Mouse (Mus musculus) liver, embryonic 11.5 days (tissue): ENCODE results near the gene Akap17b. TPM values are rescaled to one million over a fixed set of nuclear protein-coding genes. Genes with fewer than 3 reads are reported as not detected.

Experiments used
- ATAC-seq: fragments of 200-750 bp; cut with Nextera tagmentation; replicated peaks from 2 replicates; pipeline ENCODE4 v1.8.0; 2017; ENCODE audit warnings: moderate number of reproducible peaks, mild to moderate bottlenecking, moderate TSS enrichment, moderate library complexity; ENCODE audit not compliant: low FRiP score
- DNase-seq: peaks from one replicate; pipeline ENCODE4 v3.0.0-alpha.2; 2017; ENCODE audit warnings: low spot score
- H3K27ac ChIP-seq: fragments of 300-500 bp; sonication (generic); 2 replicates; pipeline ENCODE4 v1.5.1; 2014; ENCODE audit warnings: mild to moderate bottlenecking, low read depth, low read length, control low read depth
- H3K27me3 ChIP-seq: fragments of 300-500 bp; sonication (generic); replicated peaks from 2 replicates; pipeline ENCODE4 v1.6.1; 2014; ENCODE audit warnings: low read length, mixed read lengths; ENCODE audit not compliant: control insufficient read depth, insufficient read depth
- H3K36me3 ChIP-seq: fragments of 300-500 bp; sonication (generic); 2 replicates; pipeline ENCODE4 v1.6.1; 2014; ENCODE audit warnings: mild to moderate bottlenecking, low read length, moderate library complexity, mixed read lengths; ENCODE audit not compliant: control insufficient read depth, insufficient read depth
- H3K4me1 ChIP-seq: fragments of 300-500 bp; sonication (generic); replicated peaks from 2 replicates; pipeline ENCODE4 v1.6.1; 2014; ENCODE audit warnings: low read length, mixed read lengths; ENCODE audit not compliant: control insufficient read depth, insufficient read depth
- H3K4me2 ChIP-seq: fragments of 300-500 bp; sonication (generic); 2 replicates; pipeline ENCODE4 v1.6.1; 2014; ENCODE audit warnings: mild to moderate bottlenecking, control low read depth, moderate library complexity
- H3K4me3 ChIP-seq: fragments of 300-500 bp; sonication (generic); 2 replicates; pipeline ENCODE4 v1.5.1; 2014; ENCODE audit warnings: low read depth, low read length, control low read depth
- H3K9ac ChIP-seq: fragments of 300-500 bp; sonication (generic); 2 replicates; pipeline ENCODE4 v1.6.1; 2014; ENCODE audit warnings: low read depth, low read length, control low read depth
- H3K9me3 ChIP-seq: fragments of 300-500 bp; sonication (generic); 2 replicates; pipeline ENCODE4 v1.6.1; 2016; ENCODE audit warnings: low read length, inconsistent platforms, mixed read lengths; ENCODE audit not compliant: control insufficient read depth
- WGBS: fragments of 180-500 bp; shearing (Covaris S2); extraction: QIAGEN DNeasy Blood & Tissue Kit; methylation state at CpG from one replicate; pipeline ENCODE4 v1.1.7; 2014; 5-methylcytosine and 5-hydroxymethylcytosine counted together
- polyA plus RNA-seq: library from polyadenylated mRNA; unstranded; fragments of >200 nt; fragmentation: Nextera tagmentation; extraction: Ambion mirVana; gene quantifications from 2 replicates; pipeline ENCODE4 v1.2.1, GENCODE M21; 2014

Gene Akap17b
- polyA plus RNA-seq, 1 experiment from 2014 or later: 1.5 TPM

- Histone ChIP-seq H3K4me2 (no peak overlapping the region), H3K36me3 (no peaks in the 10 kb centered on the region), H3K9ac (no peak overlapping the region), H3K27ac (no peak overlapping the region), H3K4me1 (no peaks in the 10 kb centered on the region), H3K27me3 (no peaks in the 10 kb centered on the region), H3K9me3 (no peaks in the 10 kb centered on the region), H3K4me3 (no peak overlapping the region)
- DNase-seq (no peak), ATAC-seq (no peak)
- 50% methylated on average over 3 of the region's 3 CpGs for WGBS
Observed at GRCm38 (mm10) chrX:36595247-36595646, 49.9 kb downstream of the Akap17b start.

- H3K27ac ChIP-seq: no peak overlapping the region
- no peaks in the 10 kb centered on the region for H3K4me1 ChIP-seq
- WGBS: 50% methylated on average over 4 of the region's 4 CpGs
Observed at GRCm38 (mm10) chrX:36591539-36591938, 53.7 kb downstream of the Akap17b start.

DNA sequence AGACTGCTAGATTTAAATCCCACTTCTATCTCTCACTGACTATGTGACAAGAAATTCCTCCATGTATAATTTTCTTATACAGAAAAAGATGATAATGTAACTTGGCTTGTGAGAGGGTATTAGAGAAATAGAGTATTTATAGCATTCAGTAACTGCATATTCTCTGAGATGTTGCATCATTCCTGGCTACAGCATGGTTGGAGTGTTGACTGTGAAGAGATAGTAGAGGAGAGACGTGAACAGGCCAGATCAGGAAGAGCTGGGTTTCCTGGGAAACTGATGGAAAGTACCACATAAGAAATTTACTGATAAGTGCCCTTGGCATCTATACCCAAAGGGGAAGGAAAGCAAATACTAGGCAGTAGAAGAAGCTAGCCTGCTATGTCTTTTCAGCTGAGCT is 54.1 kb downstream of the Akap17b start:
- no peak overlapping the region for H3K9ac ChIP-seq
- 41% methylated on average over 1 of the region's 1 CpGs for WGBS
- no peaks in the 10 kb centered on the region for H3K4me1 ChIP-seq
- no peaks in the 10 kb centered on the region for H3K27me3 ChIP-seq
- no peaks in the 10 kb centered on the region for H3K36me3 ChIP-seq
- no peaks in the 10 kb centered on the region for H3K9me3 ChIP-seq
- no peak for ATAC-seq
- H3K4me2 ChIP-seq: no peak overlapping the region
- no peak for DNase-seq
- H3K4me3 ChIP-seq: no peak overlapping the region
- no peak overlapping the region for H3K27ac ChIP-seq

More at GRCm38 (mm10) chrX:36591539-36591938, 53.7 kb downstream of the Akap17b start:
- H3K9me3 ChIP-seq: no peaks in the 10 kb centered on the region
- no peaks in the 10 kb centered on the region for H3K27me3 ChIP-seq
- H3K36me3 ChIP-seq: no peaks in the 10 kb centered on the region
- H3K9ac ChIP-seq: no peak overlapping the region
- H3K4me2 ChIP-seq: no peak overlapping the region
- no peak overlapping the region for H3K4me3 ChIP-seq
- ATAC-seq (no peak), DNase-seq (no peak)

GRCm38 (mm10) chrX:36590266-36590665 is 54.9 kb downstream of the Akap17b start:
- DNase-seq (no peak), ATAC-seq (no peak)
- WGBS: 76% methylated on average over 7 of the region's 7 CpGs
- H3K9me3 ChIP-seq: no peaks in the 10 kb centered on the region
- no peaks in the 10 kb centered on the region for H3K27me3 ChIP-seq
- H3K9ac ChIP-seq: no peak overlapping the region
- no peaks in the 10 kb centered on the region for H3K4me1 ChIP-seq
- no peak overlapping the region for H3K27ac ChIP-seq
- H3K4me2 ChIP-seq: no peak overlapping the region
- H3K4me3 ChIP-seq: no peak overlapping the region
- H3K36me3 ChIP-seq: no peaks in the 10 kb centered on the region

- 61% methylated on average over 8 of the region's 8 CpGs for WGBS
- DNase-seq (no peak), ATAC-seq (no peak)
- H3K9ac ChIP-seq: no peak overlapping the region
- H3K4me3 ChIP-seq: no peak overlapping the region
- no peaks in the 10 kb centered on the region for H3K36me3 ChIP-seq
- no peaks in the 10 kb centered on the region for H3K9me3 ChIP-seq
- H3K4me1 ChIP-seq: no peaks in the 10 kb centered on the region
- no peak overlapping the region for H3K4me2 ChIP-seq
- no peaks in the 10 kb centered on the region for H3K27me3 ChIP-seq
- no peak overlapping the region for H3K27ac ChIP-seq
Observed at GRCm38 (mm10) chrX:36587304-36588209, 57.6 kb downstream of the Akap17b start.

DNA sequence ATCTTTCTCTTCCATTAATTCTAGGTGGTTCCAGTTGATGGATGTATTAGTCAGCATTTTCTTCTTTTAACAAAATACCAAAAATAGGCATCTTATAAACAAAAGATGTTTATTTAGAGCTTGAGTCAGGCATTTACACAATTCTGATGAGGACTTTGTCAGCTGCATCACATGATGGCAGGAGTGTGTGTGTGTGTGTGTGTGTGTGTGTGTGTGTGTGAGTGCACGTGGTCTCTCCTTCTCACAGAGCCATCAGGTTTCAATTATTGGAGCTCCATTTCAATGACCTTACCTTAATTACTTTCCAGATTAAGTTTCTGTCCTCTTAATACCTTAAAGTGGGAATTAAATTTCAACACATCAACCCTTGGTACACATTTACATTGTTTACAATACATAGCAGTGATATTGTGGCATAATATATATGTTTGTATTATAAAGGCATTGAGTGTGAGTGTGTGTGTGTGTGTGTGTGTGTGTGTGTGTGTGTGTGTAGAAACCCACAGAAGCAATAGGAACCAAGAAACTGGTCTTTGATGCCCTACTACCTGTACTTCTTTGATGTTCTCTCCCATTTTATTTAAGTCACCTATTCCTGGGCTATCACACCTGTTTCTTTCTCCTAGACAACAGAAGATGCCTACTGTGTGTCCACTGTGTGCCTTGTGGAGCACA is 58.4 kb downstream of the Akap17b start:
- DNase-seq (no peak), ATAC-seq (no peak)
- no peak overlapping the region for H3K4me2 ChIP-seq
- H3K36me3 ChIP-seq: no peaks in the 10 kb centered on the region
- no peak overlapping the region for H3K4me3 ChIP-seq
- no peak overlapping the region for H3K27ac ChIP-seq
- H3K27me3 ChIP-seq: no peaks in the 10 kb centered on the region
- 81% methylated on average over 1 of the region's 1 CpGs for WGBS
- no peaks in the 10 kb centered on the region for H3K9me3 ChIP-seq
- H3K4me1 ChIP-seq: no peaks in the 10 kb centered on the region
- H3K9ac ChIP-seq: no peak overlapping the region

GRCm38 (mm10) chrX:36562079-36562478 is 83.1 kb downstream of the Akap17b start:
- Histone ChIP-seq H3K9me3 (no peaks in the 10 kb centered on the region), H3K4me2 (no peak overlapping the region), H3K9ac (no peak overlapping the region), H3K27me3 (no peaks in the 10 kb centered on the region), H3K27ac (no peak overlapping the region), H3K4me3 (no peak overlapping the region), H3K4me1 (no peaks in the 10 kb centered on the region), H3K36me3 (no peaks in the 10 kb centered on the region)
- ATAC-seq: no peak
- DNase-seq: no peak
- WGBS: 23% methylated on average over 3 of the region's 3 CpGs

DNA sequence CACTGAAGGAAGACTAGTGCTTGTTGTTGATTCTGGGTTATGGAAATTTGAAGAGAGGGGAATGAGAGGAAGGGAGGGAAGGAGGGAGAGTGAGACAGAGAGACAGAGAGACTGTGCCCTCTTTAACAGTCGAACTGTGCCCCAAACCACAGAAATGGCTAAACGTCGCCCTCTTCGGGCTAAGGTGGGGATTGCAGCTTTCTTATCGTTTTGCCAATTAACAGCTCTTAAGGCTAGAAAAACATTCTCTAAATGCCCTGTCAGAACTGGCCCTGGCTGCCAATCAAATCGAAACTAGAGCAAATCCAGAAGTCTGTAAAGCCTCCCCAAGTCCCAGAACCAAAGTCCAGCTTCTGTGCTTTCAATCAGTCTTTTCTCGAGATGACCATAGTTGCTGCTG is 83.5 kb downstream of the Akap17b start:
- H3K9ac ChIP-seq: no peak overlapping the region
- no peak overlapping the region for H3K4me3 ChIP-seq
- ATAC-seq (no peak), DNase-seq (no peak)
- H3K36me3 ChIP-seq: no peaks in the 10 kb centered on the region
- H3K27ac ChIP-seq: no peak overlapping the region
- WGBS: 10% methylated on average over 7 of the region's 7 CpGs
- H3K4me2 ChIP-seq: no peak overlapping the region
- no peaks in the 10 kb centered on the region for H3K27me3 ChIP-seq
- H3K9me3 ChIP-seq: no peaks in the 10 kb centered on the region
- no peaks in the 10 kb centered on the region for H3K4me1 ChIP-seq
